Mouse (Mus musculus) G1E-ER4 (cell line): Measurements from ENCODE around the gene H1f0. TPM values are rescaled to one million over a fixed set of nuclear protein-coding genes. Genes with fewer than 3 reads are reported as not detected.

ENCODE experiments used
- GATA1 ChIP-seq: IDR thresholded peaks from one replicate; pipeline ENCODE4 v1.8.0; 2012; ENCODE audit warnings: low read length, inconsistent platforms
- polyA plus RNA-seq: library from polyadenylated mRNA; stranded (reverse); fragments of >175 nt; gene quantifications from 2 replicates; pipeline ENCODE4 v1.2.3, GENCODE M21; 2012

Gene H1f0
- polyA plus RNA-seq, 1 experiment: not detected

GRCm38 (mm10) chr15:79071117-79072039 lies 43.1 kb downstream of the H1f0 start:
- no peak for TF ChIP-seq GATA1

GRCm38 (mm10) chr15:79073752-79074151 lies 45.5 kb downstream of the H1f0 start:
- TF ChIP-seq GATA1: no peak

GRCm38 (mm10) chr15:79074446-79074845 lies 46.2 kb downstream of the H1f0 start:
- TF ChIP-seq GATA1: no peak

GRCm38 (mm10) chr15:79074913-79075532 lies 46.8 kb downstream of the H1f0 start, which contains the start of gene Eif3l:
Eif3l (plus strand) TSS chr15:79075179.
- TF ChIP-seq GATA1: no peak

GRCm38 (mm10) chr15:79075658-79076365 lies 47.6 kb downstream of the H1f0 start:
- TF ChIP-seq GATA1: no peak

- TF ChIP-seq GATA1: no peak
These were observed 51.3 kb downstream of the H1f0 start for GRCm38 (mm10) chr15:79079567-79079966.

Other genes with a start within 250 kb of the H1f0 start
- gene Card10, start 225.4 kb upstream of the H1f0 start, polyA plus RNA-seq: not detected in 2 replicates
- gene Cdc42ep1, start 185.8 kb upstream of the H1f0 start, polyA plus RNA-seq: not detected in 2 replicates
- not detected in 2 replicates for gene Lgals2, start 172.9 kb upstream of the H1f0 start, polyA plus RNA-seq
- gene Gga1, start 151.3 kb upstream of the H1f0 start, polyA plus RNA-seq: 154 and 180 TPM in 2 replicates
- gene Gm49510, start 128.8 kb upstream of the H1f0 start, polyA plus RNA-seq: 3.7 and 4.4 TPM in 2 replicates
- 958 and 1,179 TPM in 2 replicates for gene Sh3bp1, start 128.7 kb upstream of the H1f0 start, polyA plus RNA-seq
- gene Pdxp, start 114.5 kb upstream of the H1f0 start, polyA plus RNA-seq: 35.3 and 39.3 TPM in 2 replicates
- 423 and 1,303 TPM in 2 replicates for gene Lgals1, start 101.7 kb upstream of the H1f0 start, polyA plus RNA-seq
- 24.3 and 26.2 TPM in 2 replicates for gene Nol12, start 93.5 kb upstream of the H1f0 start, polyA plus RNA-seq
- gene Triobp, start 80.7 kb upstream of the H1f0 start, polyA plus RNA-seq: 47.1 and 59.9 TPM in 2 replicates
- not detected in 2 replicates for gene Galr3, start 13.4 kb downstream of the H1f0 start, polyA plus RNA-seq
- gene Ankrd54, start 34.4 kb downstream of the H1f0 start, polyA plus RNA-seq: 37.5 and 64.4 TPM in 2 replicates
- 14.6 and 36.2 TPM in 2 replicates for gene Eif3l, start 46.7 kb downstream of the H1f0 start, polyA plus RNA-seq
- 25.5 and 25.7 TPM in 2 replicates for gene Micall1, start 80.4 kb downstream of the H1f0 start, polyA plus RNA-seq
- gene Polr2f, start 112.6 kb downstream of the H1f0 start, polyA plus RNA-seq: 327 and 357 TPM in 2 replicates
- 0.24 TPM in 1 of 2 replicates, not detected in the other for gene 1700088E04Rik, start 112.8 kb downstream of the H1f0 start, polyA plus RNA-seq
- gene Sox10, start 136.8 kb downstream of the H1f0 start, polyA plus RNA-seq: not detected in 2 replicates
- 17.0 and 20.7 TPM in 2 replicates for gene Pick1, start 200.7 kb downstream of the H1f0 start, polyA plus RNA-seq
- 0.03 and 0.06 TPM in 2 replicates for gene Gm49486, start 200.9 kb downstream of the H1f0 start, polyA plus RNA-seq
- not detected in 2 replicates for gene Slc16a8, start 226.3 kb downstream of the H1f0 start, polyA plus RNA-seq